Mouse (Mus musculus): ENCODE measurements around the gene Gad1.
A peak's percentile ranks its signal among the peaks of the same experiment; 100 is the strongest.
"Not testable (repeated sequence)": the region's sequence is repeated elsewhere in the genome, so short reads cannot be mapped to it uniquely, and the experiment has no call there.

Gene Gad1

GRCm38 (mm10) chr2:70552772-70553171 lies at the start of gene Gad1:
Gene Gad1, plus strand, starts transcription at chr2:70553072.
- no peak for DNase-seq (ENCODE audit: low spot score)

DNA sequence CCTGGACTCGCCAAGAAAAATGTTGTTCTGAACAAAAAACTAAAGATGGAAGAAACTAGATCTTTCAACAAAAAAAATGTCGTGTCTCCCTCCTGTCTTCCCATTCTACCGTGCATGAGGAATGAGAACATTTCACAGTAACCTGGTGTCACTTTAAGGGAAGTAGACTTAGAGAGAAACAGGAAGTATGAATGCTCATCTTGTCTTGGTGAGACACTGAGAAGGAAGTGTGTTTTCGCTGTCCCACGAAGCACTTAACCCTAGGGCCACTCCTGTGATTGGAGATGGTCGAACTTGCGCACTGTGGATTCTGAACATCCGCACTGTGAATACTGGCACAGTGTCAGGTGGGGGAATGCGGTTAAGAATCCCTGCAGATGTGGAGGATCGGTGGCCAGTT lies 49.4 kb upstream of the Gad1 start:
- no peak for DNase-seq (ENCODE audit: low spot score)

DNA sequence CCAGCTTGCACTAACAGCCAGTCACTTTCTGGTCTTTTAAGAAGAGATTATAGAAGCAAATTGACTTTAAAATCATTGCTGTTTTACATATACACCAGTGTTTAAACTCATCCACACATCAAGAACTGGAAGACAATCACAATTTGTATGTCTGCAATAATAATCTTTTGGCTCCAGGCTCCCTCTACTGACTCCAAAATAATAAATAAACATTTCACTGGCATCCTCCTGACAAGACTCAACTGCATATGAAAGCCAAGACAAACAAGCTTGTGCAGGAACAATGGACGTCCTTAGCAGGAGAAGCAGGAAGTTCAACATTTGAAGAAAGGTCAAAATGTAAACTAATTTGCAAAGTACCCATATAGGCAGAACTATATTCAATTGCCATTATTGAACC lies 47.6 kb upstream of the Gad1 start:
- no peak for DNase-seq (ENCODE audit: low spot score)

GRCm38 (mm10) chr2:70505896-70506295 lies 47.0 kb upstream of the Gad1 start:
- no peak for DNase-seq (ENCODE audit: low spot score)

DNA sequence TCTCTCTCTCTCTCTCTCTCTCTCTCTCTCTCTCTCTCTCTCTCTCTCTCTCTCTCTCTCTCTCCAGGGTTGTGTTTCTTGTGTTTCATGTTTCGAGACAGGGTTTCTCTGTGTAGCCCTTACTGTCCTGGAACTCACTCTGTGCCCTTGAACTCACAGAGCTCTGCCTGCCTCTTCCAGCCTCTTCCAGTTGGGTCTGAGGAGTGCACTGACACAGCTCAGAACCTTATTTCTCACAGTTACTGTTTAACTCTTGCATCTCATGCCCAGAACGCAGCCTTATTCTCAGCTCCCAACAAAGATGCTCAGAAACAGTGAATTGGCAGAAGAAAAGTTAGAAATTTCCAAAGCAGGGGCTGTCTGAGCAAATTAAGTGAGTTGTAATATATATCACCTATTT lies 46.5 kb upstream of the Gad1 start:
- DNase-seq (ENCODE audit: low spot score): no peak

DNA sequence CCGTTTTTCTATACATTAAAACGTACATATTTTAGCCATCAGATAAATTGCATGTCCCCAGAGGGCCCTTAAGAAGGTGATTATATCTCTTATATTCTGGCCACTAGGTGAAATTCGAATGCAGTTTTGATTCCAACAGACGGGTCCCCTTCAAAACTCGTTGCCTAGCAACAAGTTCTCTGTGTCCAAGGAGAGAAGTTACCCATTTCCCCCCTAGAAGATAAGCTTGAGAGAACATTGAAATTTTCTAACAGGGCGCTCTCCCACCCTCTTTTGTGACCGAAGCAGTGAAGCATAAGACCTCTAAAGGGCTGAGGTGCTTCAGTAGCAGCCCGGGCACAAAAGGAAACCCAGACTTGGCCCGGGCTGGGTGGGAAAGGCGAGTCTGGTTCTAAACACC lies 44.4 kb upstream of the Gad1 start, which contains the start of gene Erich2:
Erich2 (plus strand) TSS at position 324 of the 400 bp plus-strand sequence.
- DNase-seq (ENCODE audit: low spot score): no peak

DNA sequence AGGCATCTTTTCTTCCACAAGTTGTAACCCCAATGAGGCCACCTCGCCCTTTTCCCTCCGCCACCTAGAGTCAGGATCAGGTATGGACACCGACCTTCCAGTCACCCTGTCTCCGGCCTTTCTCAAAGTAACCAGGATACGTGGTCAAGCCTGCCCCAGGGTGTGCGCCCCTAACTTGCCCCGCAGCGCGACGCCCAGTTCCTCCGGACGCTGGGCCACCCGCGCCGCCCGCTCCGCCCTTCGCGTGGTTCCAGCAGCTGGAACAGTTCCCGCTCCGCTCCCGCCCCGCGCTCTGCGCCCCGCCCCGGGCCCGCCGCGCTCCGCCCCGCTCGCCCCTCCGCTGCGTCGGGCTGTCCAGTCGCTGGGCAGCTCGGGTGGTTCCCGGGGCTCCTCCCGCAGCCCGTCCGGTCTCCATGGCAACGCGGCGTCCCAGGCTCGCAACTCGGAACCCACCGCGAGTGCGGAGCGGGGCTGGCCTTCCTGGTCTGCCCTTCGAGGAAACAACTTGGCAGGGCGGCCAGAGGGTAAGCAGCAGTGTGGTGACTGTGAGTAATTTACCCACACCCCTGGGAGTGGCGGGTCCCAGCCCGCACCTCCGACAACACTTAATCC lies 43.7 kb upstream of the Gad1 start:
- DNase-seq (ENCODE audit: low spot score): peak; percentile 90

- not testable (repeated sequence) for DNase-seq (ENCODE audit: low spot score)
These were observed 14.6 kb upstream of the Gad1 start for GRCm38 (mm10) chr2:70538283-70538682.

DNA sequence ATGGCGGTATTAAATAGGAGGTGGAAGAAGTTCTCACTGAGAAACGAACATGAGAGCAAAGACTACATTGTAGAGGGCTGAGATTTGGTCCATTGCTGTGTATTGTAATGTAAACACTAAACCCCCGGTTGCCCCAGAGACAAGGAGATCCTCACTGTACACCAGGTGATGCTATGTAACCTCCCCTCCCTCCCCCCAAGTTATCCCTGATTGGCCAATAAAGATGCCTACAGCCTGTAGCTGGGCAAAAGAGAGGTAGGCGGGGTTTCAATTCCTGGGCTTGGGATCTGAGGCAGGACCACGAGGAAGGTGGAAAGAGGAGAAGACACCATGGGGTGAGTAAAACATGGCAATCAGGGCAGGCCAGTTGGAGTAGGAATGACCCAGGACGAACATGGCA lies 2.2 kb upstream of the Gad1 start:
- no peak for DNase-seq (ENCODE audit: low spot score)

DNA sequence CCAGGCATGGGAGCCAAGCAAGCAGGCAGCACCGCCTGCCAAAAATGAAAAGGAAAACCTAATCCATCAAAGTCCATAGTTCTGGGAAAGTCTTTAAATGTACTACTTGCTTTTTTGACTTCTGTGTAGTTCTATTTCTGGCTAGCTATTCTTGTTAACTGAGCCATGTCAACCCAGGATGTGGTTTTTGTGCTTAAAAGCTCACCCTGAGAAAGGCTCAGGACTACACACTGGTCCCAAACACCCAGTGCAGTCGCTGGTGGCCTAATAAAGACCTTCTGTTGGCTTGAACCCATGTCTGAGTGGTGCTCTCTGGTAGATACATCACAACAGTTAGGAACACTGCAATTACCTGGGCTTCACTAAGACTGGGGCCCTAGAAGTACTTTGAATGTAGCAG lies 1.4 kb upstream of the Gad1 start:
- no peak for DNase-seq (ENCODE audit: low spot score)

DNA sequence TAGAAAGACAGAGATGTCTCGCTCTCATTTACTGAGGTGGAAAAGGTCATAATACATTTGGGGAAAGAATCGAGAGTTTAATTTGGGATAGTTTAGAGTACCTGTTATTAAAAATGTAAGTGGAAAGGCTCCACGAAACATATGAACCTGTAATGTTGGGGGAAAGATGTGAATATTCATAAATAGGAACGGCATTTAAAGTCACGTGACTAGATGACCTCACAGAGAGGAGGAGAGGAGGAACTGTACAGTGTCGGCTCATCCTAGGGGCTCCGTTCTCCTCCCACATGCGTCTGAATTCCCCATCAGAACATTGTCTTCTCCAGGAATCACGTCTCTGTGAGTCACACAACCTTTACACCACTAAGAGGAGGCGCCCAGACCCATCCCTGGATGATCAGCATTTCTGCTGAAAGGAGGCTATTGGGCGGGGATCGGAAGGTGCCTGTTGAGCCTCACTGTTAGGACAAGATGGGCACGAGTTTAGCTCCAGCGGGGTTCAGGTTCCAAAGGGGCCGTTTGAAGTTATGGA lies 739 bp upstream of the Gad1 start:
- DNase-seq (ENCODE audit: low spot score): no peak

GRCm38 (mm10) chr2:70553826-70554225 lies 954 bp downstream of the Gad1 start:
- no peak for DNase-seq (ENCODE audit: low spot score)

DNA sequence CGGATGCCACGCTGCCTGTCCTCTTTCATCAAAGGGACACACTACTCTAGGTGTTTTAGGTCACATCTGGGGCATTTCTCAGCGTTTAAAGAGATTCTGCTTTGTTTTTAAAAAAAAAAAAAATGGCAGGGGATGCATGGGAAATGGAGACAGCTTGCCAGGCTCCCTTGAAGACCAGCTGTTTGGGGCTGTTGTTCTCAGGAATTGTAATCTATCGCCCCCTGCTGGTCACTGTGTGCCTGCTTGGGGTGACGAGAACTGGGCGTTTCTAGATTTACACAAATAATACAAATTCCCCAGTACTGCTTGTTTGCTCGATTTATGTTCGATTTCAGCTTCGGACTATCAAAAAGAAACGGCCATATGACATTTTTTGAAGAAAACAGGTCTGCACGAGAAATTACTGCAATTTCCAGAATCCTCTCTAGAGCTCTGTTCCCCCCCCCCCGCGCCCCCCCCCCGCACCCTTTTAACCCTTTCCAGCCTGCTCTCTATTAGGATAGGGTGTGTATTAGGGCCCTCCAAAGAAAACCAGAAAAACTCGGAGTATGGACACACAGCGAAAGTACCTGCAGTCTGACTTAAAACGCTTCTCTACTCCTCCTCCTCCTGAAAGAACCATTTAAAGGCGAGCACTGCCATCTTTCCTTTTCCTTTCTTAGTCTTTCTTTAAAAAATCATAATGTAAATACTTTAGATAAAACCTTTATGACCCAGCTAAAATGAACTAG lies 5.4 kb downstream of the Gad1 start:
- peak; percentile 44 for DNase-seq (ENCODE audit: low spot score)

GRCm38 (mm10) chr2:70558843-70559451 lies 6.1 kb downstream of the Gad1 start:
- no peak for DNase-seq (ENCODE audit: low spot score)

DNA sequence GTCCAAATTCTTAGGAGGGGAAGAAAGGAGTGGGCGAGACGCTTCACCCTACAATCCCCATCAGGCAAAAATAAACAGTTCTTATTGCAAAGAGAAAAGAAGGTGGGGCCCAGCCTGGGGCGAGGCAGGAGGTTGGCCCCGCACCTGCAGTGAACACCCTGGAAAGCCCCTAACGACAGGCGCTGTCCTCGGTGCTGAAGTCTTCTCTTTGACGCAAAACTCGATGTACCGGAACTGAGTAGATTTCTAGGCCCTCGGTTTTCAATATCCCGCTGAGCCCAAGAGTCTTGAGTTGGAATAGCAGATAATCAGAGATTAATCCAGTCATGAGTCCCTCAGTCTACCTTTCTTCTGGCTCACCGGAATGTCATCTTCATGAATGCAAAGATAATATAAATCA lies 6.6 kb downstream of the Gad1 start:
- no peak for DNase-seq (ENCODE audit: low spot score)

DNA sequence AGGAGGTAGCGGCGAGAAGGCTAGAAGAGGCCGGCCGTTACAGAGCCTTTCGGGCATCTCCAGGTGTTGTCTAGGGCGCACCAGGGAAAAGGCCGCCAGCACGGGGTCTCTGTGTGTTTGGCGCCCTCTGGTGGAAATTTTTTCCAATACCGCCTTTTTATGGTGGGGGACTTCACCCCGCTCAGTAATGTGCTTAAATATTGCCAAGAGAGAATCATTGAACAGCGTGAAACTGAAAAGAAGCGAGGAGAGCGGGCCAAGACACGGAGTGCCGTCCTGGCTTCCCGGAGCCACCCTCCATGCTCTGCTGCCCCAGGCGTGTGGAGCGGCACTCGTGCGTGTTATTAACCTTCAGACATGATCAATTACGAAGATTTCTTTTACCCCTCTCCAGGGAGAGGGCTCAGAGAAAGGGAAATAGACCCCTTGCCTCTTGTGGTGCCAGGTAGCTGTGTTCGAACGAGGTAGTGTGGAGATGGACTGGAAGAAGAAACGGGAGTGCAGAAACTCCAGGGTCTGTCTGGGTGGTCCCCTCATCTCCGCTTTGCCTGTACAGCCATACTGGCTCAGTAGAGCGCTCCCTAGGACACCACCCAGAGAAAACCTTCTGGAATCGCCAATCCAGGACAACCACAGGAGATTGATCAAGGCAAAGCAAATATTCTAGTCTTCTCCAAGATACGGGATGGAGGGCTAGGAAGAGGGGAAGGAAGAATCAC lies 8.4 kb downstream of the Gad1 start:
- DNase-seq (ENCODE audit: low spot score): no peak

- no peak for DNase-seq (ENCODE audit: low spot score)
These were observed 9.2 kb downstream of the Gad1 start for GRCm38 (mm10) chr2:70562011-70562491.

DNA sequence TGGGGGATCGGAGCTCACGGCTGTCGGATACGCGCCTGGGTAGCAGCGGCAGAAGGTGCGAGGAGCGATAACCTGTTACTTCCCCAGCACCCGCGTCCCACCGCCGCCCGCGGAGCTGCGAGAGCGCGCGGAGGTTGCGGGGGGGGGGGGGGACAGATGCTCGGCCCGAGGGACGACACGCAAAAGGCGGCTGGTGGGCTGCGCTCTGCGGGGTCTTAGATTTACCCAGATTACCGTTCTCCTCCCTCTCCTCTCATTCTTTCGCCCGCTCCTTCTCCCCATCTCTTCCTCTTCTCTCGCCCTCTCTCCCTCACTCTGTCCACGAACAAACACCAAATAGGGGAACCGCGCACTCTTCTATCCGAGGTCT lies 9.7 kb downstream of the Gad1 start:
- no peak for DNase-seq (ENCODE audit: low spot score)

DNA sequence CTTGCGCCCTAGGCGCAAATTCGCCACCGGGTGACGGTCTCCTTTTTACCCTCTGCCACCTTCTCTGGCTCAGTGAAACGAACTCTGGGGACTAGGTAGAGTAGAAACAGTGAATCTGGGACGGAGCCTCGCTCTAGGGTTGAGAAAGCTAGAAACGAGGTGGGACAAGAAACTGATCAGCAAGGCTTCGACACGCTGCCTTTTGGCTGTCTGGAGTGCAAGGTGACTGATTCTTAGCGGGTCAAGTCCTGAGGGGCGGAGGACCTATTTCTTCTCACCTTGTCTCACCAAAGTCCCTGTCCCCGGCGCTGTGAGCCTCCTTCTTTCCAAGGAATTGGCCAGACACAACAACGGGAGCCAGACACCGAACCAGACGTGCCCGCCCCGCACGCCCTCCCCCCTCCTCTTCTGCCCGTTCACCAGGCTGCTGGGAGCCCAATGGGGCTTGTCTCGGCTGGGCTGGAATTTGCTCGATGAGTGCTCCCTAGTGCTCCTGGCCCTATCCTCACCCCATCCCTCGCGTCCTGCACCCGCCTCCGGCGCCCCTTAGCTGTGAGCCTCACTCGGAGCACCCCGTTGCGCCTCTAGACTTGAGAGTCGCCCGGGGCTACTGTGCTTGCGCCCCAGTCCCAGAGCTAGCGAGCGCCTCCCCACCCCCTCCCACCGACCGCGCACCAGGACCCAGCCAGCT lies 10.3 kb downstream of the Gad1 start:
- no peak for DNase-seq (ENCODE audit: low spot score)

- no peak for DNase-seq (ENCODE audit: low spot score)
These were observed 11.1 kb downstream of the Gad1 start for GRCm38 (mm10) chr2:70563721-70564645.
